Mouse (Mus musculus): ENCODE measurements around the gene Akirin2. TPM values are rescaled to one million over a fixed set of nuclear protein-coding genes. Genes with fewer than 3 reads are reported as not detected.

Gene Akirin2
- total RNA-seq, 2 experiments from 2014 or later, result 42.9 to 60.6 TPM

DNA sequence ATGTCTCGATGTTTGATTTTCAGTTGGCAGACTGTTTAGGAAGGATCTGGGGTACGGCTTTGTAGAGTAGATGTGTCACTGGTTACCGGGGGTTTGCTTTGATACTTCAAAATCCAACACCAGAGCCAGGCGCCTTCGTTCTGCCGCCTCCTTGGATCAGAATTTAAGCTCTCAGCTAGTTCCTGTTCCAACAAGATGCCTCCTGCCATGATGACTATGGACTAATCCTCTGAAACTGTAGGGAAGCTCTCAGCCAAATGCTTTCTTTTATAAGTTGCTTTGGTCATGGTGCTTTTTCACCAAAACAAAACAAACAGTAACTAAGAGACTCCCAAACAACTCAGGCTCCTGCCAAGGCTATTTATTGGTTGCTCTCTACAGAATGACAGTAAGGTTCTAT lies 52.4 kb downstream of the Akirin2 start:
- TF ChIP-seq CTCF (IDR thresholded peaks at IDR 0.05), result no peak
- Histone ChIP-seq H3K4me3 (no peak overlapping the region), H3K27ac (no peak overlapping the region)
- intact Hi-C loops (cut with DNase I), result no loop called here
- DNase-seq, result no peak

DNA sequence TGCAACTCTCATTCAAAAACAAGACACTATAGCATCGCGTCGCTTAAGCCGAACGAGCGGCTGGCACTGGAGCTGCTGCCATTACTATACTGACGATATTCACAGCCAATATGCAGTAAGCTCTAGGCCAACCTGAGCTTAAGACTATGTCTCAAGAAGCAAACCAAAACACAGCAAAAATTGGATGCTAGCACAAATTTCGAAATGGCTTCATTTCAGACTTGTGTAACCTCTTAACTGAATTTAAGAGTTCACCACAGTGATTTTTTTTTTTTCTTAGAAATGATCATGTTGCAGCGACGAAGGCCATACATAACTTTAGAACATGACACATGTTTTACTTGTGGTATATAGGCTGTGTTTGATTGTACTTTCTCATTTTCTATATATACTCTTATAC lies 55.9 kb downstream of the Akirin2 start:
- no peak for TF ChIP-seq CTCF (IDR thresholded peaks at IDR 0.05)
- H3K27ac ChIP-seq, result no peak overlapping the region
- H3K4me3 ChIP-seq, result no peak overlapping the region
- intact Hi-C loops (cut with DNase I), result loop anchor here (5.0 kb wide), 1 partner anchor 34 kb away; no protein-coding TSS in a partner anchor
- DNase-seq, result no peak

DNA sequence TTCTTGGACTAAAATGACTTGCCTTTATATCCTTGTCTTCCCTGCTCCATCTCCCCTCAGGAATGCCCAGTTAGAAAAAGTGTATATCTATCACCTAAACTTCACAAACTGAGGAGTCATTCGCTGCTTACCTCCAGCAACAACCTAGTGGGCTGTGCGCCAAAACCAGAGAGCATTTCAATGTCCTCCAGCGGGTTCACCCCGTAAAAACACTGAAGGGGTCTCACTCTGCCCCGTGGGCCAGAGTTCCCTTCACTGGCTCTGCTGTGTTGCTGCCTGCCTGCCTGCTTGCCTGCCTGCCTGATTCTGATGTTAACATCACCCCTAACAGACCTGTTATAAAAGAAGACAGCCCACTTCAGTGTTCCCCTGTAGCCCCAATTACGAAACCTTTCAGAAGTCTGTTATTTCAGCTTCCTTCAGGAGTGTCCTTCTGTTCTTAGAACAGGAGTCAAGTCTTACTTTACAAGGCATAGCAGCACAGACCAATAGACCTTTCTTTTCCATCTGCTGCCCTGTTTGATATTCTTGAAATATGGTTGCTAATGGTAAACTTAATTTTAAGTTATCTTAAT lies 62.9 kb downstream of the Akirin2 start:
- H3K4me3 ChIP-seq, result peak overlapping the region; percentile 92
- TF ChIP-seq CTCF (IDR thresholded peaks at IDR 0.05), result no peak
- intact Hi-C loops (cut with DNase I), result loop anchor here (5.0 kb wide), 1 partner anchor 61 kb away; the partner anchor contains the start of gene Akirin2
- peak; percentile 26 for DNase-seq
- H3K27ac ChIP-seq, result peak overlapping the region; percentile 95

DNA sequence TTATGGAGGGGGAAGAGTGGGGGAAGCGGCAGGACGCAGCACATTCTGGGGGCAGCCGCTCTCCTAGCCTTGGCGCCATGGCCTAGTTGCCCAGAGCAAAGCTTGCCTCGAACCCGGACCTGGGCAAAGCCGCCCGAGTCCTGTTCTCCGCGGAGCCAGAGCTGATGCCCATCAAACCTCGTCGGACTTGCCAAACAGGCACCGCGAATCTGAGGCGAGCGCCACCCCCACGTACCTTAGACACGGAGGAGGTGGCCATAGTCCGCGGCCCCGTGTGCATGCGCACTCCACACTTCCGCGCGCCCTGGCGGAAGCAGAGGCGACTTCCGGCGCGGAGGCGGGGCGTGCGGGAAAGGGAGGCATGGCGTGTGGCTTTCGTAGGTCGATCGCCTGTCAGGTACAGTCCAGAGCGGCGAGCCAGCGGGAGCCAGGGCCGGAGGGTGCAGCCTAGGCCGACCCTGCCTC lies 63.9 kb downstream of the Akirin2 start, which contains the start of the genes Orc3 and Rars2:
TSS of gene Orc3 (minus strand) at position 315 of the 465 bp plus-strand sequence.
TSS of gene Rars2 (plus strand) at position 328 of the 465 bp plus-strand sequence.
- intact Hi-C loops (cut with DNase I), result loop anchor here (5.0 kb wide), 1 partner anchor 62 kb away; the partner anchor contains the start of gene Akirin2
- Histone ChIP-seq H3K4me3 (peak within 1 kb of the TSS; percentile 92), H3K27ac (peak within 1 kb of the TSS; percentile 95)
- peak; percentile 95 for DNase-seq
- peak; percentile 23; the same call in 1 of the 2 replicates for TF ChIP-seq CTCF (IDR thresholded peaks at IDR 0.05)

DNA sequence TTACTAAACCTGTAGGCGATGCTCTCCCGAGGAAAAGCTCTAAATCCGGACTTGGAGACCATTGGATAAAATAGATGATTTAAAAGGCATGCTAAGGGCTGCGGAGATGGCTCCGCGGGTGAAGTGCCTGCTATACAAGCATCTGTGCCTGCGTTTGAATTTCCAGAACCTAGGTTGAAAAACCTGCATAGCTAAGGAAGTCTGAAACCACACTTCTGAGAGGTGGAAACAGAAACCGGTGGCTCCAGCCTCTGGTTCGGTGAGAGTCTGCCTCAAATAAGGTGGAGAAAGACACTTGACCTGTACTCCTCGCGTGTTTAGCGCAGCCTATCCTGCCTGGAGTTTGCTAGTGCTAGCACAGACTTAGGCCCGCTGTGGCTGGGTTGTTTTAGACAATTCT lies 64.6 kb downstream of the Akirin2 start:
- no peak for TF ChIP-seq CTCF (IDR thresholded peaks at IDR 0.05)
- intact Hi-C loops (cut with DNase I), result no loop called here
- Histone ChIP-seq H3K4me3 (peak overlapping the region; percentile 92), H3K27ac (peak overlapping the region; percentile 95)
- no peak for DNase-seq

DNA sequence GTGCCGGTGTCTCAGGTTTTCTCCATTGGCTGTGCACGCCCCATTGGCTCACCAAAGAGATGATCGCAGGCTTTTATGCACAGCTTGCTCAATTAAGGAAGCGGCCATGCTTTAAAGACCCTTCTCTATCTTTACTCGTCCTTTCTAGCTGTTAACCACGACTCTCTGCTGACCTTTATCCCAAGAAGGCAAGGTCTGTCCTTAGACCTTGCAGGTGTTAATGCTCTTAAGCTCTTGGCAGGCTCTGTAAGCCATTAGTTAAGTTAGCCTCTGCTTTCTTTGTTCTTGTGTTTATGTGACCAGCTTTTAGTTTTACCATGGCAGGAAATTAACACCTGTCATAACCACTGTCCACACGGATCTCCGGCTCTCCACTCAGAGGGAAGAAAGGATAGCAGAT lies 65.4 kb downstream of the Akirin2 start:
- Histone ChIP-seq H3K4me3 (peak overlapping the region; percentile 92), H3K27ac (no peak overlapping the region)
- intact Hi-C loops (cut with DNase I), result no loop called here
- DNase-seq, result no peak
- TF ChIP-seq CTCF (IDR thresholded peaks at IDR 0.05), result no peak

Other genes starting within 250 kb of the Akirin2 start
- 10 to 100 TPM; 38.2 to 38.9 TPM for gene Orc3, start 64.0 kb downstream of the Akirin2 start, total RNA-seq (2021)
- 10 to 100 TPM; 18.2 to 22.1 TPM for gene Rars2, start 64.0 kb downstream of the Akirin2 start, total RNA-seq (2021)
- gene Slc35a1, start 136.5 kb downstream of the Akirin2 start, total RNA-seq (2021), result 10 to 100 TPM; 10.9 to 14.7 TPM
- gene Cfap206, start 179.3 kb downstream of the Akirin2 start, total RNA-seq (2021), result not detected
- not detected for gene Gm136, start 205.3 kb downstream of the Akirin2 start, total RNA-seq (2021)
- gene Smim8, start 227.5 kb downstream of the Akirin2 start, total RNA-seq (2021), result 10 to 100 TPM; 24.5 to 31.5 TPM